Mouse (Mus musculus): ENCODE measurements around the gene Abca8b. TPM values are rescaled to one million over a fixed set of nuclear protein-coding genes. Genes with fewer than 3 reads are reported as not detected.

Gene Abca8b
- polyA plus RNA-seq (2015; fragmentation: Nextera tagmentation; extraction: Ambion mirVana) = 1.0 and 1.1 TPM in 2 replicates

DNA sequence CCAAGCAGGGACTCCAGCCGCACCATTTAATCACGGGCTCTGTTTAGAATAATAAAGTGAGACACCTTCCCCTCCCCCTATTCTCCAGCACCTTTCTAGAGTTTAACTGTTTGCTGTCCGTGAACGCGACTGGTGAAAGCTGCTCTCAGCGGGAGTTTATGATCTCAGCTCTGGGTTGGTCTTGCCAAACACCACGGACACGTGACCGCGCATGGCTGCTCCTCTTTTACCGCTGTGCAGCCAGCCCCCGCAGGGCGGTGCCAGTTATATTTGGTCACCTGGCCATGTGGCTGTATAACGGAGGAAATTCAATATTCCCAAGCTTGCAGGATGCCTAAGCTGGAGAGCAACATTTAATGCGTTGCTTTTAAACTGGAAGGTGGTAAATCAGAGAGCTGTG is at the start of gene Abca8b:
TSS of gene Abca8b (minus strand) at position 222 of the 400 bp plus-strand sequence.
- Histone ChIP-seq H3K9ac (ENCODE audit: low read length) (peak within 1 kb of the TSS; percentile 65), H3K4me1 (ENCODE audit: control insufficient read depth, insufficient read depth, low read length) (peaks cover 8% of the 10 kb centered on the region; the same call in 1 of the 2 replicates), H3K27ac (ENCODE audit: low read length) (peak within 1 kb of the TSS; percentile 51), H3K4me3 (ENCODE audit: low read length) (peak within 1 kb of the TSS; percentile 60), H3K36me3 (ENCODE audit: control insufficient read depth, insufficient read depth) (no peaks in the 10 kb centered on the region), H3K4me2 (ENCODE audit: low read depth, low read length) (peak within 1 kb of the TSS; percentile 86), H3K27me3 (ENCODE audit: control insufficient read depth, insufficient read depth, low read length) (no peaks in the 10 kb centered on the region), H3K9me3 (replicated peaks; ENCODE audit: control insufficient read depth, low read length) (no peaks in the 10 kb centered on the region)
- ATAC-seq (replicated peaks; ENCODE audit: extremely low read depth, insufficient read depth, low FRiP score) = peak; percentile 96
- WGBS = under 1% methylated on average over 15 of the region's 15 CpGs

DNA sequence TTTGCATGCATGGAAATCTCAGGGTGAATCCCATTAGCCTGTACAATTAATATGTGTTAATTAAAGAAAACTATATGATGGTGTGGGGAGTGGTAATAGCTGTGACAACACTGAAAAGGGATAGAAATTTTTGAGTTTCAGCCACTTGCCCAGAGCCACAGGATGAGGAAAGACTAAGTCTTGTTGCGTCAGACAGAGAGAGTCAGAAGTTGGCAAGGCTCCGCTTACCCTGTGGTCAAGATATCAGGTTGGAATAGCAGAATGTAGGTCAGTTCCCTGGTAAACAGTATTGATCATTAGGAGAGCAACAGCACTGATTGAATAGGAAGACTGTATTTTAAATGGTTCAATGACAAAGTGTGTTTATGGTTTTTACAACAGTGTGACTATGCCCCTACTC is 42.1 kb upstream of the Abca8b start:
- no peak overlapping the region for H3K27ac ChIP-seq (ENCODE audit: low read length)
- H3K4me1 ChIP-seq (ENCODE audit: control insufficient read depth, insufficient read depth, low read length) = no peaks in the 10 kb centered on the region
- no peaks in the 10 kb centered on the region for H3K27me3 ChIP-seq (ENCODE audit: control insufficient read depth, insufficient read depth, low read length)
- no peak overlapping the region for H3K4me2 ChIP-seq (ENCODE audit: low read depth, low read length)
- no peak for ATAC-seq (replicated peaks; ENCODE audit: extremely low read depth, insufficient read depth, low FRiP score)
- H3K9me3 ChIP-seq (replicated peaks; ENCODE audit: control insufficient read depth, low read length) = no peaks in the 10 kb centered on the region
- WGBS = 88% methylated on average over 2 of the region's 2 CpGs
- no peaks in the 10 kb centered on the region for H3K36me3 ChIP-seq (ENCODE audit: control insufficient read depth, insufficient read depth)
- H3K9ac ChIP-seq (ENCODE audit: low read length) = no peak overlapping the region
- H3K4me3 ChIP-seq (ENCODE audit: low read length) = no peak overlapping the region

DNA sequence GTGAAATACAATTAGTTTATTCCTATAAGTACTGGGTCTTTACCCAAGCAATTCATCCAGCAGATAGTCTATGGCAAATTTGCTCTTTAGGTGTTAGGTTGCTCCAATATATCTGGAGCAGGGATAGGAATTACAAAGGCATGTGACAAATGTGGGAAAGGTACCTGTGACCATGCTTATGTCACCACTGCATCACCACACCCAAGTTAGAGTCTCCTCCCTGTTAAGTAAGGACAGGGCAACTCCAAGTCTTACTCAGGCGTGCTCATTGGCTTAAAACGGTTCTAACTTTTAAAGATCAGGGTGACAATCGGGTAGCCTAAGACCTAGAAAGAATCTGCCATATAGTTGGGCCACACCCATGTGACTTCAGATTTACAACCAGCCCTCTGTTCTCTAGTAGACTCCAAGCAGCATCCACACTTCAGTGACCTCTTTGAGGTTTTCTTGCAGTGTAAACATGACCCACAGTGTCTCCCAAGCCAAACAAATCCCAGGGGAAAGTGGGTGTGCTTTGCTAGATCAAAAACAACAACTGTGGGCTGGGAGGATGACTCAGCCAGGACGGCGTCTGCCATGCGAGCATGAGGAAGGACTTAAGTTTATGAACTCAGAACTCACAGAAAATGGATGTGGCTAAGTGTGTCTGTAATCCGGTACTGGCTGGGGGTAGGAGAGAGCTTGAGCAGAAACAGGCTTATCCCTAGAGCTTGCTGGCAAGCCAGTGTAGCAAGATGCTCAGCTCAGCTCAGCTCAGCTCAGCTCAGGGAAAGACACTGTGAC is 33.5 kb upstream of the Abca8b start:
- Histone ChIP-seq H3K36me3 (ENCODE audit: control insufficient read depth, insufficient read depth) (no peaks in the 10 kb centered on the region), H3K4me2 (ENCODE audit: low read depth, low read length) (no peak overlapping the region), H3K9me3 (replicated peaks; ENCODE audit: control insufficient read depth, low read length) (no peaks in the 10 kb centered on the region), H3K9ac (ENCODE audit: low read length) (no peak overlapping the region), H3K4me1 (ENCODE audit: control insufficient read depth, insufficient read depth, low read length) (no peaks in the 10 kb centered on the region), H3K27ac (ENCODE audit: low read length) (no peak overlapping the region), H3K4me3 (ENCODE audit: low read length) (no peak overlapping the region), H3K27me3 (ENCODE audit: control insufficient read depth, insufficient read depth, low read length) (no peaks in the 10 kb centered on the region)
- 58% methylated on average over 7 of the region's 7 CpGs for WGBS
- ATAC-seq (replicated peaks; ENCODE audit: extremely low read depth, insufficient read depth, low FRiP score) = no peak

DNA sequence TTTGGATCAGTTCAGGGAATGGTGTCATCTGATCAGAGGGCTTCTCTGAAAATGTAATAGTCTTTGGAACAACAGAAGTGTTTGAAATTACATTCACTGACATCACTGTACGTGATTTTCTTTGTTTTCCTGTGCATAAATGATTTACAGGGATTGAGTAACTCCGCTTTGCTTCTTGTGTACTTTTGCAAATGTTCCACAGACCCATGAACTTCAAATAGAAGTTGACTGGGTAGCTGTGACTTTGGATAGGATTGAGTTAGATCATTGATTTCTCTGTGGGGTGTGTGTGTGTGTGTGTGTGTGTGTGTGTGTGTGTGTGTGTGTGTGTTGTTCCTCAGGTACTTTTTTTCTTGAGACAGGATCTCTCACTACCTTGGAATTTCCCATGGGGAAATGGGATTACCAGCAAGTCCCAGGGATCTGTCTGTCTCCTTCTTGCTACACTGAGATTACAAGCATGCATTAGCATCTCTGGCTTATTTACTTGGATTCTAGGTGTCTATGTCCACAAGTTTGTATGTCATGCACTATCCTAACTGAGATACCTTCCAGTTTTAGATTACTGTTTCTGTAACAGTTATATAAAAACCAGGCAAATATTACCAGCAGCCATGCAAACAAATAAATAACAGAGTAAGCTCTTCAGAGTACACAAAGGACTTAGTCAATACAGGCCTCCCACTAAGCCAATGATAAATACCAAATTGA is 15.3 kb upstream of the Abca8b start:
- Histone ChIP-seq H3K4me3 (ENCODE audit: low read length) (no peak overlapping the region), H3K27ac (ENCODE audit: low read length) (no peak overlapping the region), H3K9me3 (replicated peaks; ENCODE audit: control insufficient read depth, low read length) (no peaks in the 10 kb centered on the region), H3K4me1 (ENCODE audit: control insufficient read depth, insufficient read depth, low read length) (no peaks in the 10 kb centered on the region), H3K27me3 (ENCODE audit: control insufficient read depth, insufficient read depth, low read length) (no peaks in the 10 kb centered on the region), H3K4me2 (ENCODE audit: low read depth, low read length) (no peak overlapping the region), H3K36me3 (ENCODE audit: control insufficient read depth, insufficient read depth) (no peaks in the 10 kb centered on the region), H3K9ac (ENCODE audit: low read length) (no peak overlapping the region)
- no peak for ATAC-seq (replicated peaks; ENCODE audit: extremely low read depth, insufficient read depth, low FRiP score)
- WGBS = 69% methylated on average over 2 of the region's 2 CpGs

DNA sequence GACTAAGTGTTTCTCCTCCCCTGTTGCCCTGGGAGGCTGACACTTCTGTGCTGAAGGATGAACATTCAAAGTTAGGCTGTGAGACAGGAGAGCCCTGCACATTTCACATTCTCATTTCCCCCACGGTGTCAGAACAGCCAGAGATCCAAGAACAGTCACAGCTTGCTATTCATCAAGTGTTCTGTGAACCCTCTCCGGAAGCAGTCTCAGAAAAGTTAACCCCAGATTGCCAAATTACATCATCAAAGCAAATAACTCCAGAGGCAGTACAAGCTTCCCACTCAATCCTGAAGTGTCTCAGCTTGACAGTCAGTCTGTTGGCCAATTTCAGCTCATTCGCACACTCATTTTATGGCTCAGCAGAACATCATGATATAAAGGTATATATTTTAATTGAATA is 632 bp downstream of the Abca8b start:
- H3K4me3 ChIP-seq (ENCODE audit: low read length) = peak overlapping the region; percentile 60
- 6% methylated on average over 3 of the region's 3 CpGs for WGBS
- ATAC-seq (replicated peaks; ENCODE audit: extremely low read depth, insufficient read depth, low FRiP score) = peak; percentile 50
- peak overlapping the region; percentile 65 for H3K9ac ChIP-seq (ENCODE audit: low read length)
- peaks cover 8% of the 10 kb centered on the region; the same call in 1 of the 2 replicates for H3K4me1 ChIP-seq (ENCODE audit: control insufficient read depth, insufficient read depth, low read length)
- peak overlapping the region; percentile 86 for H3K4me2 ChIP-seq (ENCODE audit: low read depth, low read length)
- no peaks in the 10 kb centered on the region for H3K27me3 ChIP-seq (ENCODE audit: control insufficient read depth, insufficient read depth, low read length)
- H3K36me3 ChIP-seq (ENCODE audit: control insufficient read depth, insufficient read depth) = no peaks in the 10 kb centered on the region
- no peaks in the 10 kb centered on the region for H3K9me3 ChIP-seq (replicated peaks; ENCODE audit: control insufficient read depth, low read length)
- peak overlapping the region; percentile 32 for H3K27ac ChIP-seq (ENCODE audit: low read length)

DNA sequence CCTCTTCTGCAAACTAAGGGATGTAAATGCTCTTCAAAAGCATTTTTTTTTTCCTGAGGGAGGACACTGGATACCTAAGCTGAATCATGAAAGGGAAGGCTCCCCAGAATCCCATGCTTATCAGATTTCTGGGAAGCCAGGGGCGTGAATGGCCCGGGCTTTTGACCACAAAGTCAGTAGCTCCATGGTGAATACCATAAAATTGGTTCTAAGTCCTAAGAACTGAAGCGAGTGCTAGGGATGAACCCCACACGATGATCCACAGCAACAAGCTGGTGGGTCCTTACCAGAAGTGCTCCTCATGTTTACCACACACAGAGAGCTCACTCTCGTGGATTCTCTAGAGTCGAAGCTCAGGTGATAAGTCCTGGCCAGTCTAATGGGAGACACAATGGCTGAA is 1.6 kb downstream of the Abca8b start:
- peak overlapping the region; percentile 7; the same call in 1 of the 2 replicates for H3K9ac ChIP-seq (ENCODE audit: low read length)
- 41% methylated on average over 6 of the region's 6 CpGs for WGBS

DNA sequence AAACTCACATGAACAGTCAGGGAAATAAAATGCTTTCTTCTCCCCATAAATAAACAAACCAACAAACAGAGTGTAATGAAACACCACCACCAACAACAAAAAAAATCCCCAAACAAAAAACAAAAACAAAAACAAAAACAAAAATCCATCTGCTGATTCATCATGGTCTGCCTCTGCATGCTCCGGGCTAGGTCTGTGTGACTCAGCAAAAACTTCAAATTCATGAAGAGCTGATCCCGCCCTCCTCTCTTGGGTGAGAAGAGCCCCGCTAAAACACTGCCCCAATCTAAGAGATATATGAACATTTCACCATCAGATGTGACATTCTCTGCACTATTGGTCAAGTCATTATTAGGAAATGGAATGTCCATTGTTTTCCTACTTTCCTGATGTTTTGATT is 4.4 kb downstream of the Abca8b start:
- ATAC-seq (replicated peaks; ENCODE audit: extremely low read depth, insufficient read depth, low FRiP score) = no peak
- no peaks in the 10 kb centered on the region for H3K36me3 ChIP-seq (ENCODE audit: control insufficient read depth, insufficient read depth)

More for the DNA sequence above, 1.6 kb downstream of the Abca8b start:
- Histone ChIP-seq H3K36me3 (ENCODE audit: control insufficient read depth, insufficient read depth) (no peaks in the 10 kb centered on the region), H3K27ac (ENCODE audit: low read length) (no peak overlapping the region), H3K4me2 (ENCODE audit: low read depth, low read length) (no peak overlapping the region; the same call in 1 of the 2 replicates), H3K4me1 (ENCODE audit: control insufficient read depth, insufficient read depth, low read length) (peaks cover 8% of the 10 kb centered on the region; the same call in 1 of the 2 replicates), H3K9me3 (replicated peaks; ENCODE audit: control insufficient read depth, low read length) (no peaks in the 10 kb centered on the region), H3K27me3 (ENCODE audit: control insufficient read depth, insufficient read depth, low read length) (no peaks in the 10 kb centered on the region), H3K4me3 (ENCODE audit: low read length) (no peak overlapping the region)
- no peak for ATAC-seq (replicated peaks; ENCODE audit: extremely low read depth, insufficient read depth, low FRiP score)

DNA sequence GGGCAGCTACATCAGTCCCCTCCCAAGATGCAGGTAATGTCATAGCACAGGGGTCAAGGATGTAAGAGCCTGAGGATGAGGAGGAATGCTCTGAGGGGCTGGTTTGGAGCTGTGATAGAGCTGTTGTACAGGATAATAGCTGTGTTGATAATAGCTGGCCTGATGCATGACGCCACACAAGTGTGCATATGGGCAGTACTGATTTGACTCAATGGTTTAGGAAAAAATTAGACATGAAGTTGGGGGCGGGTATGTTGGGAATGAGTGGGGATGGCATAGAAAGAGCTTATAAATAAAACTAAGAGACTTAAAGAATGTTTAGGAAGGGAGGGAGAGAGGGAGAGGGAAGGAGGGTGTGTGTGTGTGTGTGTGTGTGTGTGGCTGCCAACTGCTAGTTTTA is 5.4 kb downstream of the Abca8b start:
- Histone ChIP-seq H3K4me3 (ENCODE audit: low read length) (no peak overlapping the region), H3K4me2 (ENCODE audit: low read depth, low read length) (no peak overlapping the region), H3K27me3 (ENCODE audit: control insufficient read depth, insufficient read depth, low read length) (no peaks in the 10 kb centered on the region), H3K36me3 (ENCODE audit: control insufficient read depth, insufficient read depth) (no peaks in the 10 kb centered on the region), H3K9ac (ENCODE audit: low read length) (no peak overlapping the region), H3K9me3 (replicated peaks; ENCODE audit: control insufficient read depth, low read length) (no peaks in the 10 kb centered on the region), H3K27ac (ENCODE audit: low read length) (no peak overlapping the region), H3K4me1 (ENCODE audit: control insufficient read depth, insufficient read depth, low read length) (0 out of 2 replicates have a peak, but pooled peaks cover 5% of the 10 kb centered on the region)
- WGBS = 86% methylated on average over 2 of the region's 2 CpGs
- no peak for ATAC-seq (replicated peaks; ENCODE audit: extremely low read depth, insufficient read depth, low FRiP score)

More for the DNA sequence above, 4.4 kb downstream of the Abca8b start:
- Histone ChIP-seq H3K27ac (ENCODE audit: low read length) (no peak overlapping the region), H3K4me1 (ENCODE audit: control insufficient read depth, insufficient read depth, low read length) (peaks cover 8% of the 10 kb centered on the region; the same call in 1 of the 2 replicates), H3K9ac (ENCODE audit: low read length) (no peak overlapping the region), H3K9me3 (replicated peaks; ENCODE audit: control insufficient read depth, low read length) (no peaks in the 10 kb centered on the region), H3K4me2 (ENCODE audit: low read depth, low read length) (no peak overlapping the region), H3K27me3 (ENCODE audit: control insufficient read depth, insufficient read depth, low read length) (no peaks in the 10 kb centered on the region), H3K4me3 (ENCODE audit: low read length) (no peak overlapping the region)
- 69% methylated on average over 3 of the region's 3 CpGs for WGBS

DNA sequence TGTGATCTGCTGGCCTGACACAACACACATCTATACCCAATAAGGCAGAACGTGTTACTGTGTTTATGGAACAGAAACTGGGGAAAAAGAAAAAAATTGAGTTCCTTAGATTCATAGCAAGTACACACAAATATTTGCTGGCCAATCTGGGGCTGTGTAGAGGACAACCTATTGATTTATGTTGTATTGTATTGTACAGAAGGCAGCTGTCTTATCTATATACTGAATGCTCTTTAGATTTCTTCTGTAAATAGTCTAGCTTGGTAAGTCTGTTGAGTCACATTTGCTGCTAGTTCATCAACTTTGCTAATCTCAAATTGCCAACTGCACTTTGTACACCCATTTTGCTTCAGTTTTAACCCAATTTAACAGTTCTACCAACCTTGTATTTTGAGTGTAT is 7.5 kb downstream of the Abca8b start:
- Histone ChIP-seq H3K9ac (ENCODE audit: low read length) (no peak overlapping the region), H3K4me1 (ENCODE audit: control insufficient read depth, insufficient read depth, low read length) (no peaks in the 10 kb centered on the region), H3K27ac (ENCODE audit: low read length) (no peak overlapping the region), H3K4me2 (ENCODE audit: low read depth, low read length) (no peak overlapping the region), H3K4me3 (ENCODE audit: low read length) (no peak overlapping the region), H3K9me3 (replicated peaks; ENCODE audit: control insufficient read depth, low read length) (no peaks in the 10 kb centered on the region), H3K27me3 (ENCODE audit: control insufficient read depth, insufficient read depth, low read length) (no peaks in the 10 kb centered on the region), H3K36me3 (ENCODE audit: control insufficient read depth, insufficient read depth) (no peaks in the 10 kb centered on the region)
- 55% methylated on average over 1 of the region's 1 CpGs for WGBS
- no peak for ATAC-seq (replicated peaks; ENCODE audit: extremely low read depth, insufficient read depth, low FRiP score)
